Mouse (Mus musculus): ENCODE measurements around the gene Irgc1.

- TF ChIP-seq CTCF (IDR thresholded peaks at IDR 0.05; ENCODE audit: low read depth, low read length) (no peak), POLR2AphosphoS5 (IDR thresholded peaks at IDR 0.05; ENCODE audit: insufficient replicate concordance, low read depth, low read length) (no peak), TAL1 (conservative IDR thresholded peaks at IDR 0.05; ENCODE audit: low read depth, low read length) (no peak), GATA2 (IDR thresholded peaks at IDR 0.05; ENCODE audit: borderline replicate concordance, low read depth, low read length) (no peak), GATA1 (IDR thresholded peaks at IDR 0.05; ENCODE audit: borderline replicate concordance, low read length) (no peak)
Observed at GRCm38 (mm10) chr7:24478911-24479310, 26.8 kb upstream of the Irgc1 start.
